Mouse (Mus musculus) embryonic fibroblast, embryonic 13.5 days (primary cell): ENCODE measurements around the gene Col5a1.

Experiments used
- CTCF ChIP-seq: IDR thresholded peaks from 2 replicates; pipeline ENCODE4 v1.5.1; 2011; ENCODE audit warnings: mild to moderate bottlenecking, control low read depth, low read length, moderate library complexity, borderline replicate concordance; ENCODE audit not compliant: insufficient read depth
- POLR2A ChIP-seq: IDR thresholded peaks from 2 replicates; pipeline ENCODE4 v1.6.1; 2011; ENCODE audit warnings: low read depth, mild to moderate bottlenecking, control low read depth, low read length, moderate library complexity

GRCm38 (mm10) chr2:28012367-28012766 lies 126.1 kb downstream of the Col5a1 start:
- no peak for TF ChIP-seq CTCF
- TF ChIP-seq POLR2A, result no peak
